Mouse (Mus musculus) lung, adult 18-20 months (tissue): ENCODE results near the gene Wtip.
"Not testable (repeated sequence)": the region's sequence is repeated elsewhere in the genome, so short reads cannot be mapped to it uniquely, and the experiment has no call there.

Experiments
- DNase-seq, 2 experiments: peaks; one replicate each; pipeline ENCODE4 v3.0.0; 2022; ENCODE audit warnings: mixed read lengths in 2 of 2

Gene Wtip

DNA sequence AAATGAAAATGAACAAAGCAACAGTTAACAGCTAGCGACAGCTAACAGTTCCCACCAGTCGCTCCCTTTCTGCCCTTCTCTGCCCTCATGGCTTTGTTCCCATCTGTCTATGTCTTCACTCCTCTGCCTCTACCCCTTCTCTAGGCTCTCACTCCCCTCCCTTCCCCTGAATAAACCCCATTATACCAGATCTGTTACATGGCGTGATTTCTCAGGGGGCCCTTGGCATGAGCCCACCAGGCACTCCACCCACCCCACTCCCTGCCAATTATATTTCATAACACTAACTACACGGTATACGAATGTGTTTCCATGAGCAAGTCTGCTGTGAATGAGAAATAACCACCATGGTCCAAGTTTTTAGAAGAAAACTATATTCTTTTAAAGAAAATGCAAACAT is 23.9 kb downstream of the Wtip start:
- DNase-seq: no peak

DNA sequence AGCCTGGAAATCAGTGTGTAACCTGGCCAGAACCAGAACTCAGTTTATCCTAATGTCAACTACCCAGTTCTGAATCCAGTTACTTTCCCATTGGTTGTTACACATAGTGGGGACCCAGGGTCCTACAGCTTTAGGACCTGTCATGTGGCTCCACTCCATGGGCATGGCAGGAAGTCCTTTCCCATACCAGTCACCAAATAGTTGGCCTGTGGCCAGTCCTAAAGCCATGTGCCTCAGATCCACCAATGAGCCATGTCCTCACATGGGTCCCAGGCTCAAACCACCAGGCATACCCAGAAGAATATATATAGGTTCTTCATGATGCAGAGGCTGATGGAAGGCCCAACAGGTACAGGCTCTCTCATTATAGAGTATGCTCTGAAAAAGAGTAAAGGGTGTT is 31.8 kb downstream of the Wtip start:
- DNase-seq: no peak

- no peak for DNase-seq
Measured at GRCm38 (mm10) chr7:34100002-34100401, 33.1 kb downstream of the Wtip start.

DNA sequence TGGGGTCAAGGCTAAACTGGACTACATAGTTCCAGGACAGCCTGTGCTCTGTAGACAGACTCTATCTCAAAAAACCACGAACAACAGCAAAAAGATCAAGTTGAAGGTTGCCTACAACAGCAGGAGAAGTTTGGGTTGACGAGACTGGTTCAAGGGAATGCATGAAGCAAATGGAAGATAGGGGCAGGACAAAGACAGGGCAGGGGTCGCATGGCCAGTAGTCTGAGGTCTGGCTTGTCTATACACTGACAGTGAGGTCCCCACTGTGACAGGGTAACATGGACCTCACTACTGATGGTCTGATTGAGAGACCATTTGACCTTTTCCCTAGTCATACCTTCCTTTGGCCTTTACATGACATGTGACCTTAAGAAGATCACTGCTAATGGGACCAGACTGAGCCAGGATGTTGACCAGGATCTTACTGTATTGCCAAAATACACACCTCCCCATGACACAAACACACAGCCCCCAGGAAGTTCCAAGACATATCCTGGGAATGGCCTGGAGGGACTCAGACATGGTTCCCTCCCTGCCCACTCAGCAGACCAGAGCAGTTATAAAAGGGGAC is 38.1 kb downstream of the Wtip start, which contains the start of gene Scgb1b30:
TSS of gene Scgb1b30 (plus strand) at position 521 of the 571 bp plus-strand sequence.
- DNase-seq: no peak

DNA sequence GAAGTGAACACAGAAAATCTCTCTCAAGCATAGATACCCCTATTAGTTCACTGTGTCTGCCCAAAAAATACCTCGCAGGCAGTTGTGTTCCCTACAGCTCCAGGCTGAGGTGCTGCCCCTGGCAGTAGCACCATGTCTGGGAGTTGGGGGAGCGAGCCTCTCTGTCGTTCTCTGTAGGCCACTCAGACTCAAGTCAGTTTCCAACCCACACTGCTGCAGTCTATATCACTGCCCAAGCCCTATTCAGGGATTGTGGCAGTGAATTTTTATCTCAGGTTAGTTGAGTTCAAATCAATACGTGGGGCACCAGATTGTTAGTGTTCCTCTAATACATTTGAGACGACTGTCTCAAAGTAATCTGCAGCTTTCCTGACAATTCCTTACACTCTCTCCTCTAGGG is 64.9 kb downstream of the Wtip start:
- DNase-seq: not testable (repeated sequence)
